Mouse (Mus musculus) layer of hippocampus, postnatal 25 days (tissue): ENCODE results near the gene Fntb. TPM values are rescaled to one million over a fixed set of nuclear protein-coding genes. Genes with fewer than 3 reads are reported as not detected.

Experiments
- DNase-seq, 2 experiments: peaks; one replicate each; pipeline ENCODE4 v3.0.0; 2022; ENCODE audit warnings: mixed read lengths in 2 of 2, low spot score in 1 of 2; ENCODE audit errors: extremely low spot score in 1 of 2
- total RNA-seq, 2 experiments: library from RNA; stranded (reverse); gene quantifications; 2 replicates each; pipeline ENCODE4 v1.2.3; 2021

The Fntb gene
- total RNA-seq, 2 experiments from 2014 or later, result 25.1 to 25.8 TPM

- no peak for DNase-seq
Observed at GRCm38 (mm10) chr12:76911171-76911726, 145.9 kb downstream of the Fntb start.

- no peak for DNase-seq
Observed at GRCm38 (mm10) chr12:76912193-76912592, 146.8 kb downstream of the Fntb start.

- DNase-seq, result no peak
Observed at GRCm38 (mm10) chr12:76916163-76916562, 150.8 kb downstream of the Fntb start.

- DNase-seq, result no peak
Observed at GRCm38 (mm10) chr12:76918113-76918512, 152.7 kb downstream of the Fntb start.

- no peak for DNase-seq
Observed at GRCm38 (mm10) chr12:76918855-76919254, 153.5 kb downstream of the Fntb start.

GRCm38 (mm10) chr12:76920398-76920797 lies 155.0 kb downstream of the Fntb start:
- no peak for DNase-seq

- no peak for DNase-seq
Observed at GRCm38 (mm10) chr12:76920990-76921389, 155.6 kb downstream of the Fntb start.

GRCm38 (mm10) chr12:76923118-76923517 lies 157.7 kb downstream of the Fntb start:
- DNase-seq, result no peak

GRCm38 (mm10) chr12:76924904-76925604 lies 159.7 kb downstream of the Fntb start:
- no peak for DNase-seq

GRCm38 (mm10) chr12:76926338-76926945 lies 161.1 kb downstream of the Fntb start:
- no peak for DNase-seq

- DNase-seq, result no peak
Observed at GRCm38 (mm10) chr12:76927012-76927411, 161.6 kb downstream of the Fntb start.

- DNase-seq, result no peak
Observed at GRCm38 (mm10) chr12:76927539-76927938, 162.2 kb downstream of the Fntb start.

GRCm38 (mm10) chr12:76930177-76930576 lies 164.8 kb downstream of the Fntb start:
- no peak for DNase-seq

- no peak for DNase-seq
Observed at GRCm38 (mm10) chr12:76931739-76932687, 166.6 kb downstream of the Fntb start.

GRCm38 (mm10) chr12:76932688-76933060 lies 167.3 kb downstream of the Fntb start:
- no peak for DNase-seq

- no peak for DNase-seq
Observed at GRCm38 (mm10) chr12:76934438-76934837, 169.0 kb downstream of the Fntb start.

GRCm38 (mm10) chr12:76936211-76936610 lies 170.8 kb downstream of the Fntb start:
- no peak for DNase-seq

- no peak for DNase-seq
Observed at GRCm38 (mm10) chr12:76938013-76938412, 172.6 kb downstream of the Fntb start.

GRCm38 (mm10) chr12:76941524-76941923 lies 176.1 kb downstream of the Fntb start:
- no peak for DNase-seq

GRCm38 (mm10) chr12:76942476-76942875 lies 177.1 kb downstream of the Fntb start:
- no peak for DNase-seq

GRCm38 (mm10) chr12:76943046-76943445 lies 177.7 kb downstream of the Fntb start:
- no peak for DNase-seq
